Mouse (Mus musculus): Measurements from ENCODE around the gene Zxdc.
A peak's percentile ranks its signal among the peaks of the same experiment; 100 is the strongest.

Gene Zxdc

GRCm38 (mm10) chr6:90368976-90369724, at the start of gene Zxdc:
TSS of gene Zxdc (plus strand) at chr6:90369492.
- peak; percentile 96 for DNase-seq (ENCODE audit: low read depth)

GRCm38 (mm10) chr6:90320429-90320828, 48.9 kb upstream of the Zxdc start:
- DNase-seq (ENCODE audit: low read depth) = no peak

DNA sequence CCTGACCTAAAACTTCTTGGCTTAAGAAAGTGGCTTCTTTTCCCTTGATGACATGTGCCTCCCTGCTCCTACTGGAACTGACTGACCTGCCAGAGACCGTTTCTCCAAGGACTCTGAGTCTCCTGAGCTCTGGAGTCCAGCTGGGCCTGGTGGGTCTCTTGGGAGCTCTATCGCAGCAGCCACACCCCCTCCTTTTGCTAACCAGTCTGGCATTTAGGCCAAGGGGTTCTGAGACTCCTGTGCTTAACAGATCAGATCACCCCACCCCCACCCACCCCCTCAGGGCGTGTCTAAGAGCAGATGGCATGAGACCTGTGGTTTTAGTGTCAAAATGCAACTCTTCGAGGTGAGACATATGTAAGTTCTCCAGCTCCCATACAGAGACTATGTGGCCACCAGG, 47.5 kb upstream of the Zxdc start:
- DNase-seq (ENCODE audit: low read depth) = peak; percentile 2

GRCm38 (mm10) chr6:90324026-90324425, 45.3 kb upstream of the Zxdc start:
- no peak for DNase-seq (ENCODE audit: low read depth)

DNA sequence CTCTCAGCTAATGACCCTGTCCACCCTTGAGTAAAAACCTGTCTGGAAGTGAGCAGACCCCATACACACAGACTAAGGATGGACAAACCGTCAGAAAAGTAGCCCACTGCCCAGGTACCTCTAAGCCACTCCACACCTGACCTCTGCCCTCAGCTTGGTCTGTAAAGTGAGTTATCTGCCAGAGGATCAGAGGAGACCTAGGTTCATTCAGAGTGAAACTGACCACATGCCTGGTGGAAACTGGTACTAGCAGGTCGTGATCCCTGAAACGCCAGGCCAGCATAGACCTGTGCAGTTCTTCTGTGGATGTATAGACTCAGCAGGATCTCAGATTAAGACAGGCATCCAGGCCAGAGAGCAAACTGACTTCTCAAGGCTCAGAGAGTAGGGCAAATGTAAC, 44.8 kb upstream of the Zxdc start:
- DNase-seq (ENCODE audit: low read depth) = no peak

- DNase-seq (ENCODE audit: low read depth) = no peak
These were observed 44.3 kb upstream of the Zxdc start, which contains the start of gene Chst13 for GRCm38 (mm10) chr6:90324991-90325390. TSS of gene Chst13 (minus strand) at chr6:90325185.

DNA sequence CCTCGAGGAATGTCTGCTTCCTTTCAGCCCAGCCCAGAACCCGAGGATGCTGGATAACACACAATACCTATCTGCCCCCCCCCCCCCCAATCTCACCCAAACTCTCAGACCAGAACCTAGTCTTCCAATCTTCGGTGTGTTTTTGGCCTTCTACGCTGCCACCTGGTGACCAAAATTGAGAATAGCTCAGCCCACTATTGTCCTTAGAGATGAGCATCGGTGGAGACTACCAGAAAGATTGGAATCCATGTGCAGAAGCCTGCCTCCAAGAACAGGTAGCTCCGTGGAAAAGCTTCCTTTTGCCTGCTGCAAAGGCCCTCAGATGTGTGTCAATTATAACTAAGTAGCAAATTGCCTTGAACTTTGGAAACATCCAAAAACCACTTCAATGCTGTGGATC, 41.6 kb upstream of the Zxdc start:
- DNase-seq (ENCODE audit: low read depth) = peak; percentile 9

DNA sequence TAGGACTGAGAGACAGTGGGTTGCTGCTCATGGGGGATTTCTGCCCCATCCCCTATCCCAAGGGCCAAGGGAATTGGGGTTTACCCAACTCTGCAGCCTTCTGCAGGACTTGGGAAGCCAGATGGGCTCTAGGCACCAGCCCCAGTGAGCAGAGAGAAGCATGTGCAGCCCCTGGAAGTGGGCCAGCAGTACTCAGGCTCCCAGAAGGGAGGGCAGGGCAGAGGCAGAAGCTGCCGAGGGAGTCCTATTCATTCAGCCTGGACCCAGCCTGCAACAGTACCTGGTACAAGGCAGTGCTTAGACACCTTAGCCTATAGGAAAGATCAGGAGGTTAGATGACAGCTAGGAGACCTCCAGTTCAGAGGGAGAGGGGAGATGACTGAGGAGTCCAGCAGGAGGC, 39.3 kb upstream of the Zxdc start:
- no peak for DNase-seq (ENCODE audit: low read depth)

GRCm38 (mm10) chr6:90332561-90333425, 36.5 kb upstream of the Zxdc start, which contains the start of gene Uroc1:
TSS of gene Uroc1 (plus strand) at chr6:90333284.
- DNase-seq (ENCODE audit: low read depth) = no peak

GRCm38 (mm10) chr6:90334244-90334643, 35.0 kb upstream of the Zxdc start:
- no peak for DNase-seq (ENCODE audit: low read depth)

GRCm38 (mm10) chr6:90342343-90342742, 26.9 kb upstream of the Zxdc start:
- no peak for DNase-seq (ENCODE audit: low read depth)

DNA sequence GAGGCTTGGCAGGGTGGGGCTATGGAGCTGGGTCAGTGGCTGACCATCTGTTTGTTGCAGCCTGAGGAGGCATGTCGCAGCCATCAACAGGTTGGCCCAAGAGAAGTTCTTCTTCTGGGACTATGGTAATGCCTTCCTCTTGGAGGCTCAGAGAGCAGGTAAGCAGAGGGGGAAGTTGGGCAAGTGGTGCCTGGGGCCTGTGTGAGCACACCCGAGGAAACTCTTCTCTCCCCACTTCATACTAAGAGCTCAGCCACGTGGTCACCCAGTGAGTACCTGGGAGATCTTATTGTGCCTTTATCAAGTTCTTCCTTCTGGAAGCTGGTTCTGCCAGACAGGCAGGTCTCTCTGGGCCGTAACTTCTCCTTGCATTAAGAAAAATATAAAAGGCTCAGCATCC, 22.1 kb upstream of the Zxdc start:
- no peak for DNase-seq (ENCODE audit: low read depth)

GRCm38 (mm10) chr6:90348500-90348899, 20.8 kb upstream of the Zxdc start:
- no peak for DNase-seq (ENCODE audit: low read depth)

DNA sequence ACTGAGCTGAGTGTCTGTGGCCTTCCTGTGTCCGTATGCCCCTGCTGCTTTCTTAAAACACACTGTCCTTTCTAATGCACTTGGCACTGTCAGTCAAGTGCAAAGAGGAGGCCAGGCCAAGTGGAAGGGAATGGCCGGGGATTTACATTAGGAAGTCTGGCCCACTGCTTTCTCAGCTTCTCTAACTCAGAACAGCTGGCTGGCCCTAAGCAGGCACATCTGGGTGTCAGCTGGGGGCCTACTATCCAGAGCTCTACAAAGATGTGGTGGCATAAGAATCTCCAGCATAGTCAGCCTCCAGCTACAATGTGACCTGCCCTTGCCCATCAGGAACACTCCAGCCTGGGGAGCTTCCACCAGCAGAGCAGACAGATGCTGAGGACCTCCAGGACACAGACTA, 19.3 kb upstream of the Zxdc start:
- no peak for DNase-seq (ENCODE audit: low read depth)

GRCm38 (mm10) chr6:90358142-90358541, 11.2 kb upstream of the Zxdc start:
- DNase-seq (ENCODE audit: low read depth) = no peak

- DNase-seq (ENCODE audit: low read depth) = no peak
These were observed 9.8 kb upstream of the Zxdc start for GRCm38 (mm10) chr6:90359445-90359844.

- no peak for DNase-seq (ENCODE audit: low read depth)
These were observed 9.1 kb upstream of the Zxdc start for GRCm38 (mm10) chr6:90360024-90360781.

DNA sequence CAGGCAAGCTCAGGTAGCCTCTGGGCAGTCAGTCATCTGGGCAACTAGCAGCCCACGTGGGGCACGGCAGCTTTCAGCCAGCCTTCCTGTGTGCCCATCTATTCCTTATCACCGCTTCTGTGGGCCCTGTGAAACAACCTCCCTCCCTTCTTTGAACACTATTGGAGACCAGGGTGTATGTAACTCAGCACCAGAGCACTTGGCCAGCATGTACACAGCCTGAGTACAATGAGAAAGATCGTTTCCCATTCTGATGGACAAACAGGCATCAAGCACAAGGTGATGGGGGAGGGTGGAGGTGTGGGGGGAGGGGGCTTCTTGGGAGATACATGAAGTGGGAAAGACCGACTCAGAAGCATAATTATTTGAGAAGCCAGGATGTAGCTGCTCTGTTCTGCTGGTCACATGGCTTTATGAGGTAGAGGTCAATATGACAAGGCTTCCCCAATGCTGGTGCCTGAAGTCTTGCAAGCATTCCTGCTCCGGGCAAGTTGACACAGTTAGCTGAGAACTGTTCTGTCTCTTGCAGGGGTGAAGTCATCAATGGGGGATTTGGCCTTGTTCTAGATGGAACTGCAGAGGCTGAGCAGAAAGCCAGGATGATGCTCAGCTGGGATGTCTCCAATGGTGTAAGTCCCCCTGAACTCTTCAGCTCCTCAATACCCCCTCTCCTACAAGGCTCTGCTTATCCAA, 8.2 kb upstream of the Zxdc start:
- DNase-seq (ENCODE audit: low read depth) = no peak

GRCm38 (mm10) chr6:90363301-90363700, 6.0 kb upstream of the Zxdc start:
- no peak for DNase-seq (ENCODE audit: low read depth)

GRCm38 (mm10) chr6:90369725-90370553, 647 bp downstream of the Zxdc start:
- DNase-seq (ENCODE audit: low read depth) = peak; percentile 60

DNA sequence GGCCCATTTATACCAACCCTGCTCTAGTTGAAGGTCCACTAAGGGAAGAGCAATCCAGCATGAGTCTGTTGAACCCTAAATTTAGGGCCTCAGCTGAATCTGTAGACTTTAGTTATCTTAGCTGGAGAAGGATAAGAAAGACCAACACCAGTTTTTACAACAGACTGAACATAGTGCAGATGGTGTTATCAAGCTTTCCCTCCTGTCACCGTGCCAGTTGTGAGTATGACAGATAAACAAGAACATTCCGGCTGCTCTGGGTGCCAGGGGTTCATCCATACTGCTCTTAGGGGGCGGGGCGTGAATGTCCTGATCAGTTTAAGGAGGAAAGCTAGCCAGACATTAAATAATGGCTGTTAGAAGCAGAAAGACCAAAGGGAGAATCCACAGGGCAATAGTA, 5.4 kb downstream of the Zxdc start:
- DNase-seq (ENCODE audit: low read depth) = no peak

Data from induced T-regulatory cell, adult 2 months (primary cell).